Mouse (Mus musculus): ENCODE results near the gene Cep290. TPM values are rescaled to one million over a fixed set of nuclear protein-coding genes. Genes with fewer than 3 reads are reported as not detected.

Gene Cep290
- total and polyA plus RNA-seq, 3 experiments: 0.21 to 4.6 (median 4.1) TPM

DNA sequence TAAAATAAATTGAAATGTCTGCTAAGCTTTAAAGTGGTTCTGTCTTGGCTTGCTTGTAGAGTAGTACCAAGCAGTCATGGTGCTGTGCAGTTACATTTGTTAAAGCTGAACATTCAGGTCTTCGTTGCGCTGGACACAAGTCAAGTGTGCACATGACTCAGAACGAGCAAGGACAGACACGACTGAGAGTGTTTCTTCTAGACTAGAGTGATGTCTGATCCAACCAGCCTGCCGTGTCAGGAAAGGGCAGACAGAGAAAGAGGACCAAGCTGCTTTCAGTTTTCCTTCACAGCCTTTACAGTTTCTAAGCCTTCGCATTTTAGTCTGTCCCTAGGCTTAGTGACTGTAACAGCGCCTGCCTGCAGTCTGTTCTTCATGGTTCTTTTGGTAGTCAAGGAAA lies 4.6 kb downstream of the Cep290 start:
- H3K27ac ChIP-seq: no peak overlapping the region
- H3K27me3 ChIP-seq (ENCODE audit: control insufficient read depth, insufficient read depth, low read length): no peaks in the 10 kb centered on the region
- intact Hi-C loops (cut with DNase I): no loop called here
- TF ChIP-seq EP300 (IDR thresholded peaks at IDR 0.05; ENCODE audit: insufficient read depth, low read depth, low read length) (no peak), POLR2A (IDR thresholded peaks at IDR 0.05; ENCODE audit: insufficient read depth, low read depth, low read length) (no peak), CTCF (IDR thresholded peaks at IDR 0.05) (no peak)
- no peak overlapping the region for H3K9ac ChIP-seq (ENCODE audit: low read depth, low read length)
- no peaks in the 10 kb centered on the region for H3K79me2 ChIP-seq (replicated peaks; ENCODE audit: control insufficient read depth, insufficient read depth, low read length)
- WGBS: 90% methylated on average over 7 of the region's 7 CpGs
- H3K36me3 ChIP-seq (ENCODE audit: control insufficient read depth, insufficient read depth, low read length): no peaks in the 10 kb centered on the region
- no peak overlapping the region for H3K4me3 ChIP-seq
- no peaks in the 10 kb centered on the region for H3K4me1 ChIP-seq (ENCODE audit: control insufficient read depth, insufficient read depth, low read length)
- no peak for DNase-seq

DNA sequence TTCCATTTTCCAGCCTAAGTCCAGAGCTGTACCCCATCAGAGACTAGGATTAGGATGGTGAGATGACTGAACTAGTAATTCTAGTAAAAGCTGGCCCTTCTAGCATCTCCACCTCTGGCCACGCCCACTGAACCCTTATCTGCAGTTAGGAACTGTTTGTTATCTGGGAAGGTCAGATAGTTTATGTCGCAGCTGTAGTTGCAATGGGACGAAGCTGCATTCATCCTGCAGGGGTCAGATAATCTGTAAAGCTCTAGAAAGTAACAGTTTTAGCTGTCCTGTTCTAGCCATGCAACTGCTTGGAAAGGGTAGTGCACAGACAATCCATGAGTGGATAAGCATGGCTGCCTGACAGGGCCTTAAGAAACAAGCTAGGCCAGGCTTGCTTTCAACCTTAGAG lies 11.0 kb downstream of the Cep290 start:
- H3K27ac ChIP-seq: no peak overlapping the region
- H3K9ac ChIP-seq (ENCODE audit: low read depth, low read length): no peak overlapping the region
- intact Hi-C loops (cut with DNase I): no loop called here
- TF ChIP-seq CTCF (IDR thresholded peaks at IDR 0.05): no peak
- no peaks in the 10 kb centered on the region for H3K79me2 ChIP-seq (replicated peaks; ENCODE audit: control insufficient read depth, insufficient read depth, low read length)
- no peaks in the 10 kb centered on the region for H3K27me3 ChIP-seq (ENCODE audit: control insufficient read depth, insufficient read depth, low read length)
- no peaks in the 10 kb centered on the region for H3K36me3 ChIP-seq (ENCODE audit: control insufficient read depth, insufficient read depth, low read length)
- no peak overlapping the region for H3K4me3 ChIP-seq
- DNase-seq: no peak
- no peaks in the 10 kb centered on the region for H3K4me1 ChIP-seq (ENCODE audit: control insufficient read depth, insufficient read depth, low read length)
- 60% methylated on average over 3 of the region's 3 CpGs for WGBS

DNA sequence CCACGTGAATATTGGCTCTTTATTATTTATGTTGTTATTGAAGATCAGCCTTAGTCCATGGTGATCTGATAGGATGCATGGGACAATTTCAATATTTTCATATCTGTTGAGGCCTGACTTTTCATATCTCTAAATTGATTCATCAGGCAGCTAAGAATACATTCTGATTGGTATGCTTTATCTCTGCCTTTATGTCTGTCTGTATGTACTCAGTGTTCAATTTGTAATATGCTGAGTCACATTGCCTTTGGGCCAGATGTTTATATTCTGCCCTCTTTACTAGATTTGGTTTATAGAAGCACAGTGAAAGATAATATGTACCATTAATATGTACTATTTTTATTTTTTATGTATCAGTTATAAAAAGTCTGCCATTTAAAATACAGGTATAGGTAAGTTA lies 20.8 kb downstream of the Cep290 start:
- no peaks in the 10 kb centered on the region for H3K79me2 ChIP-seq (replicated peaks; ENCODE audit: control insufficient read depth, insufficient read depth, low read length)
- TF ChIP-seq EP300 (IDR thresholded peaks at IDR 0.05; ENCODE audit: insufficient read depth, low read depth, low read length) (no peak), POLR2A (IDR thresholded peaks at IDR 0.05; ENCODE audit: insufficient read depth, low read depth, low read length) (no peak), CTCF (IDR thresholded peaks at IDR 0.05) (no peak)
- no peak overlapping the region for H3K4me3 ChIP-seq
- H3K4me1 ChIP-seq (ENCODE audit: control insufficient read depth, insufficient read depth, low read length): no peaks in the 10 kb centered on the region
- DNase-seq: no peak
- intact Hi-C loops (cut with DNase I): no loop called here
- WGBS: 88% methylated on average over 1 of the region's 1 CpGs
- no peak overlapping the region for H3K9ac ChIP-seq (ENCODE audit: low read depth, low read length)
- no peak overlapping the region for H3K27ac ChIP-seq
- H3K27me3 ChIP-seq (ENCODE audit: control insufficient read depth, insufficient read depth, low read length): no peaks in the 10 kb centered on the region
- H3K36me3 ChIP-seq (ENCODE audit: control insufficient read depth, insufficient read depth, low read length): no peaks in the 10 kb centered on the region

DNA sequence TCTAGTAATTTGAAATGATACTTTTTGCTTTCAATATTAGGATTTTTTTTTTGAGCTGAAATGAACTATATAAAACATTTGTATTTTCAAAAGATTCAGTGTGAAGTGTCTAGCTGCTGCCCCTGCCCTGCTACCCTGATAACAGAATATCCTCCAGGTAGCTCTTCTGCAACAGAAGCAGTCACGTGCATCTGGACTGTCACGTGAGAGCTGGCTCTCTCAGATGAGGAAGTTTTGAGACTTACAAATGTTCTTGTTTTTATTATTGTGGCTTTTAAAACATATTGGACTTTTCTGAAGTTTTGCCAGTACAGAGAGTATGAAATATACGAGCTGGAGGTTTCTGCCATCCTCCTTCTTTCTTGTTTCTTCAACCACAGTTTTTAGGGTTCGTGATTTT lies 34.3 kb downstream of the Cep290 start:
- no peaks in the 10 kb centered on the region for H3K27me3 ChIP-seq (ENCODE audit: control insufficient read depth, insufficient read depth, low read length)
- no peak for TF ChIP-seq POLR2A (IDR thresholded peaks at IDR 0.05; ENCODE audit: insufficient read depth, low read depth, low read length)
- no peak for TF ChIP-seq EP300 (IDR thresholded peaks at IDR 0.05; ENCODE audit: insufficient read depth, low read depth, low read length)
- no peak for TF ChIP-seq CTCF (IDR thresholded peaks at IDR 0.05)
- no peaks in the 10 kb centered on the region for H3K36me3 ChIP-seq (ENCODE audit: control insufficient read depth, insufficient read depth, low read length)
- H3K4me1 ChIP-seq (ENCODE audit: control insufficient read depth, insufficient read depth, low read length): no peaks in the 10 kb centered on the region
- intact Hi-C loops (cut with DNase I): no loop called here
- no peak overlapping the region for H3K27ac ChIP-seq
- no peak overlapping the region for H3K9ac ChIP-seq (ENCODE audit: low read depth, low read length)
- DNase-seq: no peak
- no peaks in the 10 kb centered on the region for H3K79me2 ChIP-seq (replicated peaks; ENCODE audit: control insufficient read depth, insufficient read depth, low read length)
- no peak overlapping the region for H3K4me3 ChIP-seq
- 84% methylated on average over 4 of the region's 4 CpGs for WGBS

DNA sequence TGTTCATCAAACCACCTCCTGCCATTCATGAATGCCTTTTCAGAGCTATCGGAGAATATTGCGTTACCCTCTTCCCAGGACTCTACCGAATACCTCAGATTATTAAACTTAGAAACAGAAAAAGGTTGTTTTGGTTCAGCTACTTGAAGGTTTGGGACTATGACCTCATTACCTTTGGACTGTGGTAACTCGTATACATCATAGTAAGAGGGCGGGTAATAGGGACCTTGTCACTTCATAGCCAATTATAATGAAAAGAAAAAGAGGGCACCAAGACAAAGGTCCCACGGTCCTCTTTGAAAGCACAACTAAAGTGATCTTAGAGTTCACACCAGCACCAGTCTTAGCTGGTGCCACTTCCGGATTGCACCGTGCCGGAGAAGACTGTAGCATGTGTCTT lies 35.0 kb downstream of the Cep290 start:
- no peak overlapping the region for H3K27ac ChIP-seq
- intact Hi-C loops (cut with DNase I): no loop called here
- H3K36me3 ChIP-seq (ENCODE audit: control insufficient read depth, insufficient read depth, low read length): no peaks in the 10 kb centered on the region
- no peaks in the 10 kb centered on the region for H3K4me1 ChIP-seq (ENCODE audit: control insufficient read depth, insufficient read depth, low read length)
- DNase-seq: no peak
- H3K9ac ChIP-seq (ENCODE audit: low read depth, low read length): no peak overlapping the region
- H3K27me3 ChIP-seq (ENCODE audit: control insufficient read depth, insufficient read depth, low read length): no peaks in the 10 kb centered on the region
- no peaks in the 10 kb centered on the region for H3K79me2 ChIP-seq (replicated peaks; ENCODE audit: control insufficient read depth, insufficient read depth, low read length)
- TF ChIP-seq CTCF (IDR thresholded peaks at IDR 0.05) (no peak), EP300 (IDR thresholded peaks at IDR 0.05; ENCODE audit: insufficient read depth, low read depth, low read length) (no peak), POLR2A (IDR thresholded peaks at IDR 0.05; ENCODE audit: insufficient read depth, low read depth, low read length) (no peak)
- no peak overlapping the region for H3K4me3 ChIP-seq
- 95% methylated on average over 9 of the region's 9 CpGs for WGBS

DNA sequence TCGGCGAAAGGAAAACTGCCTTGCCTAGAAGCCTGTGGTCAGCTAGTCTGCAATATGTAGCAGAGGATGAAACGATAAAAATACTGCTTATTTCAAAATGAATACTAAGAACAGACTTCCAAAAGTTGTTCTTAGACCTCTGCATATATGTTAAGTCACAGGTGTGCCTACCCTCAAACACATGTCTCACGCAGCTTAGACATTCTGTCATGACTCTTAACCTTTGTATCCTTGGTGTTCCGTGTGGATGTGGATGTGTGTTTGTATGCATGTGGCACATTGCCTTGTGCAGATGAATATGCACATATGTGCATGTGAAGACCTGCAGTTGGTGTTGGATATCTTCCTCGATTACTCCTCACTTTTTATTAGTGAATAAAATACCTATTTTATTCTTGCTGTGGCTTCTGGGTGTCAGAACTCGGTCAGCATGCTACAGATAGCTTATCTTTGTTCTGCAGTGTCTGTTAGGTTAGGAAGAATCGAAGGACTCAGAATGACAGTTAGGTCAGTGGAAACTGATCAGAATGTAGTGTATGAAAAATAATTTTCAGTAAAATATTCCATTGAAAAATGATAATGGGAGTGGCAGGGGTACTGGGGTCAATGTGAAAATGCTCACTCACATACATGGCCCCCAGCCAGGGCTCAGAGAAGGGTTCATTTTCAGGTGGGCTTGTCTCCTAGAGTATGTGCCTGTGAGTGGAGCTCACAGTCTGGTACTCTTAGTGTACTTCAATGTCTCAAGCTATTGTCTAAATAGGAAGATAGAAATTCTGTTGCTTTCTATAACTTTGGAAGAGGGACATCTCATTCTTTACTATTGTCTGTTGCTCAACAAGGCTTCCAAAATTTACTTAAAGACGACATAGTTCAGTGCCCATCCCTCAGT lies 37.4 kb downstream of the Cep290 start:
- intact Hi-C loops (cut with DNase I): no loop called here
- no peak overlapping the region for H3K9ac ChIP-seq (ENCODE audit: low read depth, low read length)
- H3K79me2 ChIP-seq (replicated peaks; ENCODE audit: control insufficient read depth, insufficient read depth, low read length): no peaks in the 10 kb centered on the region
- no peak overlapping the region for H3K4me3 ChIP-seq
- WGBS: 86% methylated on average over 9 of the region's 9 CpGs
- no peak for DNase-seq
- H3K4me1 ChIP-seq (ENCODE audit: control insufficient read depth, insufficient read depth, low read length): no peaks in the 10 kb centered on the region
- no peaks in the 10 kb centered on the region for H3K36me3 ChIP-seq (ENCODE audit: control insufficient read depth, insufficient read depth, low read length)
- no peaks in the 10 kb centered on the region for H3K27me3 ChIP-seq (ENCODE audit: control insufficient read depth, insufficient read depth, low read length)
- TF ChIP-seq EP300 (IDR thresholded peaks at IDR 0.05; ENCODE audit: insufficient read depth, low read depth, low read length) (no peak), CTCF (IDR thresholded peaks at IDR 0.05) (no peak), POLR2A (IDR thresholded peaks at IDR 0.05; ENCODE audit: insufficient read depth, low read depth, low read length) (no peak)
- no peak overlapping the region for H3K27ac ChIP-seq

Measured in heart, adult 2 months (tissue).